Mouse (Mus musculus): ENCODE results near the gene Cxadr. TPM values are rescaled to one million over a fixed set of nuclear protein-coding genes. Genes with fewer than 3 reads are reported as not detected.

Gene Cxadr
- total RNA-seq, 2 experiments from 2014 or later, result 0.48 TPM; not detected in 1

GRCm38 (mm10) chr16:78406657-78407056 lies 105.4 kb downstream of the Cxadr start:
- no peak for ATAC-seq (replicated peaks; ENCODE audit: low FRiP score, low TSS enrichment, poor library complexity, severe bottlenecking)

GRCm38 (mm10) chr16:78407855-78408254 lies 106.6 kb downstream of the Cxadr start:
- ATAC-seq (replicated peaks; ENCODE audit: low FRiP score, low TSS enrichment, poor library complexity, severe bottlenecking), result no peak

Other genes with a start within 250 kb of the Cxadr start
- gene Btg3, start 75.7 kb downstream of the Cxadr start, total RNA-seq (2014; fragmentation: Nextera tagmentation), result 27.2 and 43.5 TPM in 2 replicates
- gene Btg3, start 75.7 kb downstream of the Cxadr start, total RNA-seq (2017), result 24.2 and 24.6 TPM in 2 replicates